Mouse (Mus musculus) C2C12 (cell line): Measurements from ENCODE around the gene Trmt61a. TPM values are rescaled to one million over a fixed set of nuclear protein-coding genes. Genes with fewer than 3 reads are reported as not detected.
A peak's percentile ranks its signal among the peaks of the same experiment; 100 is the strongest.

Source experiments
- H3K27me3 ChIP-seq: one replicate; pipeline ENCODE4 v1.6.1; 2011; ENCODE audit not compliant: control insufficient read depth, insufficient read depth, insufficient read length
- H3K36me3 ChIP-seq: one replicate; pipeline ENCODE4 v1.6.1; 2011; ENCODE audit not compliant: control insufficient read depth, insufficient read depth
- H3K4me3 ChIP-seq: one replicate; pipeline ENCODE4 v1.5.1; 2011; ENCODE audit warnings: mild to moderate bottlenecking, control low read depth; ENCODE audit not compliant: poor library complexity, insufficient read depth, severe bottlenecking
- H3K79me2 ChIP-seq: one replicate; pipeline ENCODE4 v1.6.1; 2011; ENCODE audit not compliant: control insufficient read depth, insufficient read depth
- H3K79me3 ChIP-seq: one replicate; pipeline ENCODE4 v1.6.1; 2011; ENCODE audit warnings: low read depth, control low read depth
- H3ac ChIP-seq: one replicate; pipeline ENCODE3; 2011; ENCODE audit warnings: low read depth; ENCODE audit not compliant: control insufficient read depth, insufficient read length
- CEBPB ChIP-seq: IDR thresholded peaks from one replicate; pipeline ENCODE4 v1.6.1; 2011; ENCODE audit warnings: low read depth, mild to moderate bottlenecking, control low read depth, moderate library complexity
- CTCF ChIP-seq: IDR thresholded peaks from one replicate; pipeline ENCODE4 v1.5.1; 2011; ENCODE audit not compliant: control insufficient read depth, insufficient read depth, insufficient read length
- FOSL1 ChIP-seq: IDR thresholded peaks from one replicate; pipeline ENCODE4 v1.8.0; 2011; ENCODE audit warnings: mild to moderate bottlenecking, low read length; ENCODE audit not compliant: poor library complexity, insufficient read depth, severe bottlenecking
- MAX ChIP-seq: IDR thresholded peaks from one replicate; pipeline ENCODE4 v1.6.1; 2011; ENCODE audit warnings: mild to moderate bottlenecking, control low read depth
- MYOD1 ChIP-seq: IDR thresholded peaks from one replicate; pipeline ENCODE4 v1.6.1; 2011; ENCODE audit warnings: low read depth; ENCODE audit not compliant: control insufficient read depth, insufficient read length
- MYOG ChIP-seq: IDR thresholded peaks from one replicate; pipeline ENCODE4 v1.6.1; 2011; ENCODE audit not compliant: control insufficient read depth, insufficient read length; ENCODE audit errors: extremely low read depth
- USF1 ChIP-seq: IDR thresholded peaks from one replicate; pipeline ENCODE4 v1.6.1; 2011; ENCODE audit warnings: low read depth, mild to moderate bottlenecking, control low read depth, moderate library complexity
- polyA plus RNA-seq: library from polyadenylated mRNA; unstranded; fragments of >200 nt; fragmentation: generic; extraction: Trizol; gene quantifications from one replicate; pipeline ENCODE4 v1.2.1, GENCODE M21; 2012; ENCODE audit warnings: missing spikeins

Gene Trmt61a
- polyA plus RNA-seq, 1 experiment = 32.1 TPM

DNA sequence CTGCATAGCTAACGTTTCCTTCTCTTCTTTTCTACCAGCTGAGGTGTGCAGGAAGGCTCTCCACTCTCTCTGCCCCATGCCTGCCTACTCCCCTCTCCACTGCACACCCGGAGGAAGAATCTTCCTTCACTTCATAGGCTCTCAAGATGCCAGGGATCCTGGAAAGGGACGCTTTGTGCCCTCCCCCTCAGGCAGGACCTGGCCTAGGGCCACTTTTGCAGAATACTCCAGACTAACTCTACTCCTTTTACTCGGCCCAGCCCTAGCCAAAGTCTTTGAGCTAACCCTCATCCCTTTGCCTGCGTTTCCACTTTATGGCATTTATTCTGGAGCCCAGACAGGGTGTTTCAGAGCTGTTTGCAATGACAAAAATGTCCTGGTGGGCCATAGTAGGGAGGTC, 484 bp upstream of the Trmt61a start:
- Histone ChIP-seq H3K27me3 (no peaks in the 10 kb centered on the region), H3K4me3 (peak overlapping the region; percentile 97), H3K79me3 (peaks cover 16% of the 10 kb centered on the region), H3ac (peak overlapping the region; percentile 98), H3K79me2 (peaks cover 19% of the 10 kb centered on the region), H3K36me3 (peaks cover 16% of the 10 kb centered on the region)
- TF ChIP-seq MYOG (no peak), MAX (no peak), MYOD1 (no peak), USF1 (no peak), CTCF (no peak)

DNA sequence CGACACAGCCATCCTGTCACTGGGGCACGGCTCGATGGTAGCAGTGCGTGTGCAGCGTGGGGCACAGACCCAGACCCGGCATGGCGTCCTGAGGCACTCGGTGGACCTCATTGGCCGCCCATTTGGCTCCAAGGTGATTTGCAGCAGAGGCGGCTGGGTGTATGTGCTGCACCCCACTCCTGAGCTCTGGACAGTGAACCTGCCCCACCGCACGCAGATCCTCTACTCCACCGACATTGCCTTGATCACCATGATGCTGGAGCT, 697 bp downstream of the Trmt61a start:
- peaks cover 16% of the 10 kb centered on the region for H3K79me3 ChIP-seq
- H3K36me3 ChIP-seq = peaks cover 27% of the 10 kb centered on the region
- TF ChIP-seq MYOG (no peak), FOSL1 (no peak), CTCF (no peak), CEBPB (no peak), USF1 (no peak), MYOD1 (no peak), MAX (no peak)
- H3K79me2 ChIP-seq = peaks cover 19% of the 10 kb centered on the region
- H3K27me3 ChIP-seq = no peaks in the 10 kb centered on the region
- peak overlapping the region; percentile 98 for H3ac ChIP-seq
- H3K4me3 ChIP-seq = peak overlapping the region; percentile 97

GRCm38 (mm10) chr12:111678997-111679396, 1.1 kb downstream of the Trmt61a start:
- TF ChIP-seq MYOD1 (no peak), CTCF (no peak), MAX (no peak), FOSL1 (no peak), MYOG (no peak), USF1 (no peak), CEBPB (no peak)
- H3K4me3 ChIP-seq = peak overlapping the region; percentile 97
- peaks cover 19% of the 10 kb centered on the region for H3K79me2 ChIP-seq
- no peaks in the 10 kb centered on the region for H3K27me3 ChIP-seq
- peaks cover 31% of the 10 kb centered on the region for H3K36me3 ChIP-seq
- peaks cover 16% of the 10 kb centered on the region for H3K79me3 ChIP-seq
- H3ac ChIP-seq = peak overlapping the region; percentile 98

DNA sequence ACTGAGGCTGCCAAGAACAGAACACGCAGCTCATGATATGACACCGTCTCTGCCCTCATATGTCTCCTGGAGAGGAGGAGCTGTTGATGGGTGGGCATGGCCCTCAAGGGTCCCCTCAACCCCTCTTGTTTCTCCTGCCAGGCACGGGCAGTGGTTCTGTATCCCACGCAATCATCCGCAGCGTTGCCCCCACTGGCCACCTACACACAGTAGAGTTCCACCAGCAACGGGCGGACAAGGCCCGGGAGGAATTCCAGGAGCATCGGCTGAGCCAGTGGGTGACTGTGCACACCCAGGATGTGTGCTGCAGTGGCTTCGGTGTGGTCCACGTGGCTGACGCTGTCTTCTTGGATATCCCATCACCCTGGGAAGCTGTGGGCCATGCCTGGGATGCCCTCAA, 2.8 kb downstream of the Trmt61a start:
- H3K4me3 ChIP-seq = no peak overlapping the region
- H3K27me3 ChIP-seq = no peaks in the 10 kb centered on the region
- H3K79me3 ChIP-seq = peaks cover 16% of the 10 kb centered on the region
- TF ChIP-seq CTCF (no peak), MYOG (no peak), FOSL1 (no peak), MYOD1 (no peak), CEBPB (no peak), MAX (no peak), USF1 (no peak)
- peaks cover 19% of the 10 kb centered on the region for H3K79me2 ChIP-seq
- peak overlapping the region; percentile 12 for H3ac ChIP-seq
- peaks cover 35% of the 10 kb centered on the region for H3K36me3 ChIP-seq

DNA sequence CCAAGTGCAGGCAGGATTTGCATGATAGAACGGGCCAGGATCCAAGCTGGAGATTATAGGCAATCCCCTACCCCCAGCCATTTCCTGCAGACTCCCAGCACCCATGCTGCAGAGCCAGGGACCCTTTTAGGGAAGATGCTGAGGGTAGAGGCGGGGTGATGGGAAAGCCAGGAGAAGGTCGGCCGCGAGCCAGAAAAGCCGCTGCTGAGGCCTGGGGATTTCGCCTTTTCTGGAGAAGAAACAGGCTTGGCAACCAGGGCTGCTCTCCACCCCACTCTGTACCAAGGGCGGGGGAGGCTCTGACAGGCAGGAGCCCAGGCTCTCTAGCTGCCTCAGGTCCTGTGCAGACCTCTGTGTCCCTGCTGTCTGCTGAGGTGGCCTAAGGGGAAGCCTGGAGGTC, 3.4 kb downstream of the Trmt61a start:
- TF ChIP-seq FOSL1 (no peak), MYOD1 (no peak), MYOG (no peak), USF1 (no peak), CEBPB (no peak), CTCF (no peak), MAX (no peak)
- H3K79me2 ChIP-seq = peaks cover 19% of the 10 kb centered on the region
- H3K4me3 ChIP-seq = no peak overlapping the region
- H3K27me3 ChIP-seq = no peaks in the 10 kb centered on the region
- peaks cover 16% of the 10 kb centered on the region for H3K79me3 ChIP-seq
- H3K36me3 ChIP-seq = peaks cover 35% of the 10 kb centered on the region
- no peak overlapping the region for H3ac ChIP-seq

DNA sequence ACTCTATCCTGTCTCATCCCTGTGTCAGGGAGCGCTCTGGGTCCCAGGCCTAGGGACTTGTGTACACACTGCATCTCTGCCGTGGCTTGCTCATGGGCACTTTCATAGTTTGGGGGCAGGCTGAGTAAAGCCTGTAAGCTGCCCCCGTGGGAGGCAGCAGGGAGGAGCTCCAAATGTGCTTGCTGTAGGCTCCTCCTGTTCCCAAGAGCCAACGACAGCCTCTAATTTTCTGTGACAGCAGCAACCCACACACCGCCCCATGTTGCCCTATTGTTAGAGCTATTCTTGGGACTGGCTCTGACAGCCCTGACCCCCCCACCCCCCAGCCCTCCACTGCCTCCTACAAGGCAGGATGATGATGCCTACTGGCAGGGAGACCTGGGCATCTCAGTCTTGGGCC, 4.1 kb downstream of the Trmt61a start:
- no peak overlapping the region for H3K4me3 ChIP-seq
- H3K27me3 ChIP-seq = no peaks in the 10 kb centered on the region
- peaks cover 35% of the 10 kb centered on the region for H3K36me3 ChIP-seq
- H3K79me2 ChIP-seq = peaks cover 19% of the 10 kb centered on the region
- no peak overlapping the region for H3ac ChIP-seq
- TF ChIP-seq CTCF = no peak
- TF ChIP-seq MAX = no peak
- no peak for TF ChIP-seq USF1
- H3K79me3 ChIP-seq = peaks cover 16% of the 10 kb centered on the region

- Histone ChIP-seq H3K79me3 (peaks cover 16% of the 10 kb centered on the region), H3K27me3 (no peaks in the 10 kb centered on the region), H3ac (no peak overlapping the region), H3K4me3 (no peak overlapping the region), H3K79me2 (peaks cover 18% of the 10 kb centered on the region), H3K36me3 (peaks cover 35% of the 10 kb centered on the region)
- TF ChIP-seq CEBPB (no peak), MYOD1 (no peak), CTCF (no peak), MAX (no peak), FOSL1 (no peak), USF1 (no peak), MYOG (no peak)
Measured at GRCm38 (mm10) chr12:111682806-111683205, 4.9 kb downstream of the Trmt61a start.
